Mouse (Mus musculus) limb, embryonic 12.5 days (tissue): ENCODE data around the gene Ugt1a8. TPM values are rescaled to one million over a fixed set of nuclear protein-coding genes. Genes with fewer than 3 reads are reported as not detected.

Experiments used
- ATAC-seq: fragments of 200-750 bp; cut with Nextera tagmentation; 2 replicates; pipeline ENCODE4 v1.8.0; 2017; ENCODE audit warnings: low read depth, moderate TSS enrichment; ENCODE audit not compliant: insufficient number of reproducible peaks, insufficient read depth, low FRiP score, low TSS enrichment
- H3K27ac ChIP-seq: fragments of 300-500 bp; sonication (generic); 2 replicates; pipeline ENCODE4 v1.5.1; 2016; ENCODE audit warnings: mild to moderate bottlenecking, moderate library complexity
- H3K27me3 ChIP-seq: fragments of 300-500 bp; sonication (generic); 2 replicates; pipeline ENCODE4 v1.6.1; 2016; ENCODE audit warnings: mild to moderate bottlenecking, moderate library complexity
- H3K36me3 ChIP-seq: fragments of 300-500 bp; sonication (generic); 2 replicates; pipeline ENCODE4 v1.6.1; 2016; ENCODE audit warnings: mild to moderate bottlenecking, moderate library complexity
- H3K4me1 ChIP-seq: fragments of 300-500 bp; sonication (generic); replicated peaks from 2 replicates; pipeline ENCODE4 v1.6.1; 2016
- H3K4me2 ChIP-seq: fragments of 300-500 bp; sonication (generic); 2 replicates; pipeline ENCODE4 v1.6.1; 2016; ENCODE audit warnings: mild to moderate bottlenecking, moderate library complexity
- H3K4me3 ChIP-seq: fragments of 300-500 bp; sonication (generic); replicated peaks from 2 replicates; pipeline ENCODE4 v1.5.1; 2016; ENCODE audit warnings: mild to moderate bottlenecking
- H3K9ac ChIP-seq: fragments of 300-500 bp; sonication (generic); replicated peaks from 2 replicates; pipeline ENCODE4 v1.6.1; 2016; ENCODE audit warnings: mild to moderate bottlenecking, moderate library complexity
- H3K9me3 ChIP-seq: fragments of 300-500 bp; sonication (generic); 2 replicates; pipeline ENCODE4 v1.6.1; 2016; ENCODE audit warnings: mild to moderate bottlenecking, moderate library complexity
- WGBS: fragments of 180-500 bp; shearing (Covaris S2); methylation state at CpG from one replicate; pipeline ENCODE4 v1.1.7; 2016; 5-methylcytosine and 5-hydroxymethylcytosine counted together
- polyA plus RNA-seq: library from polyadenylated mRNA; unstranded; fragments of >200 nt; fragmentation: Nextera tagmentation; extraction: Ambion mirVana; gene quantifications from 2 replicates; pipeline ENCODE4 v1.2.1, GENCODE M21; 2016

Gene Ugt1a8
- polyA plus RNA-seq, 1 experiment from 2014 or later: not detected

- Histone ChIP-seq H3K9ac (no peak overlapping the region), H3K27ac (no peak overlapping the region), H3K27me3 (no peaks in the 10 kb centered on the region), H3K36me3 (no peaks in the 10 kb centered on the region), H3K4me2 (no peak overlapping the region), H3K9me3 (peaks cover 97% of the 10 kb centered on the region), H3K4me3 (no peak overlapping the region), H3K4me1 (no peaks in the 10 kb centered on the region)
- WGBS: 55% methylated on average over 3 of the region's 3 CpGs
- no peak for ATAC-seq
These were observed 145.2 kb downstream of the Ugt1a8 start for GRCm38 (mm10) chr1:88232664-88233380.

GRCm38 (mm10) chr1:88233421-88234247, 146.0 kb downstream of the Ugt1a8 start:
- Histone ChIP-seq H3K9ac (no peak overlapping the region), H3K27me3 (no peaks in the 10 kb centered on the region), H3K36me3 (no peaks in the 10 kb centered on the region), H3K4me1 (no peaks in the 10 kb centered on the region), H3K4me3 (no peak overlapping the region), H3K4me2 (no peak overlapping the region), H3K9me3 (peaks cover 97% of the 10 kb centered on the region), H3K27ac (no peak overlapping the region)
- 68% methylated on average over 14 of the region's 14 CpGs for WGBS
- no peak for ATAC-seq

- Histone ChIP-seq H3K27ac (no peak overlapping the region), H3K4me2 (no peak overlapping the region), H3K9ac (no peak overlapping the region), H3K4me1 (no peaks in the 10 kb centered on the region), H3K9me3 (peaks cover 97% of the 10 kb centered on the region), H3K36me3 (no peaks in the 10 kb centered on the region), H3K27me3 (no peaks in the 10 kb centered on the region), H3K4me3 (no peak overlapping the region)
- 63% methylated on average over 4 of the region's 4 CpGs for WGBS
- ATAC-seq: no peak
These were observed 146.6 kb downstream of the Ugt1a8 start for GRCm38 (mm10) chr1:88234248-88234610.

- Histone ChIP-seq H3K27me3 (no peaks in the 10 kb centered on the region), H3K36me3 (no peaks in the 10 kb centered on the region), H3K27ac (no peak overlapping the region), H3K4me3 (no peak overlapping the region), H3K9me3 (peaks cover 97% of the 10 kb centered on the region), H3K9ac (no peak overlapping the region), H3K4me1 (no peaks in the 10 kb centered on the region), H3K4me2 (no peak overlapping the region)
- ATAC-seq: no peak
- 47% methylated on average over 5 of the region's 5 CpGs for WGBS
These were observed 147.0 kb downstream of the Ugt1a8 start for GRCm38 (mm10) chr1:88234646-88235045.

- no peaks in the 10 kb centered on the region for H3K36me3 ChIP-seq
- H3K4me1 ChIP-seq: no peaks in the 10 kb centered on the region
- 64% methylated on average over 11 of the region's 11 CpGs for WGBS
- no peak overlapping the region for H3K4me2 ChIP-seq
- no peak overlapping the region for H3K4me3 ChIP-seq
- H3K9ac ChIP-seq: no peak overlapping the region
- no peaks in the 10 kb centered on the region for H3K27me3 ChIP-seq
- peaks cover 97% of the 10 kb centered on the region for H3K9me3 ChIP-seq
- no peak overlapping the region for H3K27ac ChIP-seq
- ATAC-seq: peak; percentile 12; the same call in 1 of the 2 replicates
These were observed 147.7 kb downstream of the Ugt1a8 start for GRCm38 (mm10) chr1:88235046-88235893.

- Histone ChIP-seq H3K27me3 (no peaks in the 10 kb centered on the region), H3K9me3 (peaks cover 97% of the 10 kb centered on the region), H3K4me3 (no peak overlapping the region), H3K9ac (no peak overlapping the region), H3K4me1 (no peaks in the 10 kb centered on the region), H3K27ac (no peak overlapping the region), H3K36me3 (no peaks in the 10 kb centered on the region), H3K4me2 (no peak overlapping the region)
- ATAC-seq: no peak
- WGBS: 66% methylated on average over 4 of the region's 4 CpGs
These were observed 148.3 kb downstream of the Ugt1a8 start for GRCm38 (mm10) chr1:88235894-88236415.

GRCm38 (mm10) chr1:88237311-88237710, 149.7 kb downstream of the Ugt1a8 start:
- Histone ChIP-seq H3K4me1 (no peaks in the 10 kb centered on the region), H3K36me3 (no peaks in the 10 kb centered on the region), H3K4me2 (no peak overlapping the region), H3K9me3 (peaks cover 92% of the 10 kb centered on the region), H3K27me3 (no peaks in the 10 kb centered on the region), H3K9ac (no peak overlapping the region), H3K27ac (no peak overlapping the region), H3K4me3 (no peak overlapping the region)
- ATAC-seq: no peak
- 74% methylated on average over 5 of the region's 5 CpGs for WGBS

- Histone ChIP-seq H3K4me2 (no peak overlapping the region), H3K4me3 (no peak overlapping the region), H3K27ac (no peak overlapping the region), H3K36me3 (no peaks in the 10 kb centered on the region), H3K27me3 (no peaks in the 10 kb centered on the region), H3K9me3 (peaks cover 91% of the 10 kb centered on the region), H3K9ac (no peak overlapping the region), H3K4me1 (no peaks in the 10 kb centered on the region)
- ATAC-seq: no peak
- 76% methylated on average over 6 of the region's 6 CpGs for WGBS
These were observed 151.2 kb downstream of the Ugt1a8 start for GRCm38 (mm10) chr1:88238771-88239170.

- peaks cover 91% of the 10 kb centered on the region for H3K9me3 ChIP-seq
These were observed 152.5 kb downstream of the Ugt1a8 start for GRCm38 (mm10) chr1:88240072-88240471.

GRCm38 (mm10) chr1:88240579-88240978, 153.0 kb downstream of the Ugt1a8 start:
- Histone ChIP-seq H3K4me2 (no peak overlapping the region), H3K4me3 (no peak overlapping the region), H3K27ac (no peak overlapping the region), H3K9me3 (peaks cover 91% of the 10 kb centered on the region), H3K36me3 (no peaks in the 10 kb centered on the region), H3K4me1 (no peaks in the 10 kb centered on the region), H3K9ac (no peak overlapping the region), H3K27me3 (no peaks in the 10 kb centered on the region)
- no peak for ATAC-seq
- 72% methylated on average over 4 of the region's 4 CpGs for WGBS

More at GRCm38 (mm10) chr1:88240072-88240471, 152.5 kb downstream of the Ugt1a8 start:
- H3K4me2 ChIP-seq: no peak overlapping the region
- H3K27ac ChIP-seq: no peak overlapping the region
- H3K9ac ChIP-seq: no peak overlapping the region
- no peaks in the 10 kb centered on the region for H3K4me1 ChIP-seq
- H3K4me3 ChIP-seq: no peak overlapping the region
- no peaks in the 10 kb centered on the region for H3K27me3 ChIP-seq
- no peak for ATAC-seq
- 76% methylated on average over 5 of the region's 5 CpGs for WGBS
- no peaks in the 10 kb centered on the region for H3K36me3 ChIP-seq

- no peaks in the 10 kb centered on the region for H3K27me3 ChIP-seq
- no peak overlapping the region for H3K27ac ChIP-seq
- no peaks in the 10 kb centered on the region for H3K36me3 ChIP-seq
- H3K4me3 ChIP-seq: no peak overlapping the region
- no peak overlapping the region for H3K4me2 ChIP-seq
- WGBS: 64% methylated on average over 5 of the region's 5 CpGs
- peaks cover 94% of the 10 kb centered on the region for H3K9me3 ChIP-seq
- no peaks in the 10 kb centered on the region for H3K4me1 ChIP-seq
- ATAC-seq: no peak
- no peak overlapping the region for H3K9ac ChIP-seq
These were observed 156.2 kb downstream of the Ugt1a8 start for GRCm38 (mm10) chr1:88243861-88244260.
